Mouse (Mus musculus) CH12.LX (cell line): ENCODE data around the gene Olfr353. TPM values are rescaled to one million over a fixed set of nuclear protein-coding genes. Genes with fewer than 3 reads are reported as not detected.

Experiments used
- DNase-seq: peaks from one replicate; pipeline ENCODE4 v3.0.0-alpha.2; 2013; ENCODE audit errors: extremely low read depth
- H3K27ac ChIP-seq: 2 replicates; pipeline ENCODE4 v1.5.1; 2012; ENCODE audit warnings: low read depth, mild to moderate bottlenecking, control low read depth, moderate library complexity; ENCODE audit not compliant: insufficient read depth
- H3K27me3 ChIP-seq: replicated peaks from 2 replicates; pipeline ENCODE3; 2012; ENCODE audit warnings: inconsistent platforms
- H3K36me3 ChIP-seq, 2 experiments: replicated peaks in 1 of 2; 2 replicates each; pipeline versions ENCODE3 to v1.6.1; 2012; ENCODE audit warnings: inconsistent platforms in 1 of 2, low read length in 1 of 2, mild to moderate bottlenecking in 1 of 2, mixed read lengths in 1 of 2, moderate library complexity in 1 of 2; ENCODE audit not compliant: control insufficient read depth in 1 of 2, insufficient read depth in 1 of 2
- H3K4me1 ChIP-seq, 2 experiments: 2 replicates each; pipeline ENCODE4 v1.6.1; 2012; ENCODE audit warnings: inconsistent platforms in 1 of 2, moderate library complexity in 1 of 2; ENCODE audit not compliant: insufficient read depth in 2 of 2, control insufficient read depth in 1 of 2
- H3K4me2 ChIP-seq: 2 replicates; pipeline ENCODE4 v1.6.1; 2012; ENCODE audit warnings: low read depth, mild to moderate bottlenecking, control low read depth; ENCODE audit not compliant: poor library complexity, insufficient read depth, severe bottlenecking
- H3K4me3 ChIP-seq, 3 experiments: fragments of 150-350 bp in 1 of 3; sonication (generic) in 1 of 3; replicated peaks in 1 of 3; 2 replicates each; pipeline versions ENCODE3 to v1.5.1; 2011 to 2012; ENCODE audit warnings: low read depth in 2 of 3, low read length in 2 of 3, mild to moderate bottlenecking in 2 of 3, moderate library complexity in 2 of 3, control low read depth in 1 of 3, improper control_type of control experiment in 1 of 3, inconsistent platforms in 1 of 3, mixed read lengths in 1 of 3; ENCODE audit not compliant: poor library complexity in 1 of 3
- H3K79me2 ChIP-seq: replicated peaks from 2 replicates; pipeline ENCODE4 v1.6.1; 2012; ENCODE audit warnings: mild to moderate bottlenecking, moderate library complexity; ENCODE audit not compliant: control insufficient read depth, poor library complexity, insufficient read depth, severe bottlenecking; ENCODE audit errors: extremely low read depth
- H3K9ac ChIP-seq: 2 replicates; pipeline ENCODE4 v1.6.1; 2012; ENCODE audit warnings: low read depth, mild to moderate bottlenecking, control low read depth, moderate library complexity; ENCODE audit not compliant: insufficient read depth
- H3K9me3 ChIP-seq: replicated peaks from 2 replicates; pipeline ENCODE3; 2012; ENCODE audit warnings: low read length, inconsistent platforms, mixed read lengths
- BHLHE40 ChIP-seq: IDR thresholded peaks from 2 replicates; pipeline ENCODE4 v1.6.1; 2011; ENCODE audit warnings: mild to moderate bottlenecking, low read depth, low read length, improper control_type of control experiment
- CTCF ChIP-seq, 2 experiments: IDR thresholded peaks in 1 of 2; conservative IDR thresholded peaks in 1 of 2; 2 replicates each; pipeline ENCODE4 v1.5.1; 2011 to 2012; ENCODE audit warnings: low read depth in 2 of 2, low read length in 2 of 2, improper control_type of control experiment in 1 of 2, inconsistent platforms in 1 of 2, mild to moderate bottlenecking in 1 of 2, moderate library complexity in 1 of 2
- E2F4 ChIP-seq: IDR thresholded peaks from 2 replicates; pipeline ENCODE4 v1.6.1; 2011; ENCODE audit warnings: low read depth, low read length, improper control_type of control experiment; ENCODE audit not compliant: insufficient replicate concordance
- GABPA ChIP-seq: IDR thresholded peaks from 2 replicates; pipeline ENCODE4 v1.6.1; 2012; ENCODE audit warnings: low read depth, low read length, improper control_type of control experiment, inconsistent platforms; ENCODE audit not compliant: insufficient replicate concordance
- IRF4 ChIP-seq: IDR thresholded peaks from 2 replicates; pipeline ENCODE4 v1.6.1; 2014; ENCODE audit warnings: low read depth, mild to moderate bottlenecking, inconsistent platforms, low read length, improper control_type of control experiment
- JUN ChIP-seq: IDR thresholded peaks from 2 replicates; pipeline ENCODE4 v1.6.1; 2011; ENCODE audit warnings: low read depth, mild to moderate bottlenecking, low read length, improper control_type of control experiment, moderate library complexity; ENCODE audit not compliant: insufficient read depth
- KAT2A ChIP-seq: IDR thresholded peaks from 2 replicates; pipeline ENCODE4 v1.6.1; 2012; ENCODE audit warnings: low read length, improper control_type of control experiment, inconsistent platforms; ENCODE audit not compliant: insufficient replicate concordance
- MAFK ChIP-seq: IDR thresholded peaks from 2 replicates; pipeline ENCODE4 v1.6.1; 2011; ENCODE audit warnings: low read length, improper control_type of control experiment; ENCODE audit not compliant: insufficient replicate concordance
- MEF2A ChIP-seq: IDR thresholded peaks from 2 replicates; pipeline ENCODE4 v1.6.1; 2014; ENCODE audit warnings: low read depth, mild to moderate bottlenecking, inconsistent platforms, low read length, improper control_type of control experiment, borderline replicate concordance
- MXI1 ChIP-seq: IDR thresholded peaks from 2 replicates; pipeline ENCODE4 v1.6.1; 2011; ENCODE audit warnings: mild to moderate bottlenecking, low read depth, low read length, improper control_type of control experiment
- MYC ChIP-seq: IDR thresholded peaks from 2 replicates; pipeline ENCODE4 v1.6.1; 2011; ENCODE audit warnings: low read depth, mild to moderate bottlenecking, improper control_type of control experiment, low read length
- NRF1 ChIP-seq: IDR thresholded peaks from 2 replicates; pipeline ENCODE4 v1.6.1; 2014; ENCODE audit warnings: low read depth, mild to moderate bottlenecking, inconsistent platforms, low read length, improper control_type of control experiment, moderate library complexity
- PAX5 ChIP-seq: IDR thresholded peaks from 2 replicates; pipeline ENCODE4 v1.6.1; 2012; ENCODE audit warnings: low read length, inconsistent platforms, mixed read lengths
- POLR2A ChIP-seq: IDR thresholded peaks from 2 replicates; pipeline ENCODE4 v1.6.1; 2011; ENCODE audit warnings: low read depth, mild to moderate bottlenecking, improper control_type of control experiment, low read length
- POLR2AphosphoS2 ChIP-seq: IDR thresholded peaks from 2 replicates; pipeline ENCODE4 v1.6.1; 2011; ENCODE audit warnings: low read depth, low read length, improper control_type of control experiment
- RAD21 ChIP-seq: IDR thresholded peaks from 2 replicates; pipeline ENCODE4 v1.6.1; 2011; ENCODE audit warnings: low read depth, mild to moderate bottlenecking, low read length, improper control_type of control experiment, moderate library complexity
- RCOR1 ChIP-seq: conservative IDR thresholded peaks from 2 replicates; pipeline ENCODE4 v1.6.1; 2012; ENCODE audit warnings: low read depth, mild to moderate bottlenecking, inconsistent platforms, low read length, improper control_type of control experiment
- SIN3A ChIP-seq: IDR thresholded peaks from 2 replicates; pipeline ENCODE4 v1.6.1; 2012; ENCODE audit warnings: low read length, improper control_type of control experiment, inconsistent platforms
- TBP ChIP-seq: conservative IDR thresholded peaks from 2 replicates; pipeline ENCODE4 v1.6.1; 2011; ENCODE audit warnings: low read depth, low read length, improper control_type of control experiment
- TCF12 ChIP-seq: IDR thresholded peaks from 2 replicates; pipeline ENCODE4 v1.6.1; 2014; ENCODE audit warnings: low read depth, mild to moderate bottlenecking, inconsistent platforms, low read length, improper control_type of control experiment
- UBTF ChIP-seq: IDR thresholded peaks from 2 replicates; pipeline ENCODE4 v1.6.1; 2012; ENCODE audit warnings: low read depth, mild to moderate bottlenecking, inconsistent platforms, low read length, improper control_type of control experiment, moderate library complexity
- USF1 ChIP-seq: IDR thresholded peaks from 2 replicates; pipeline ENCODE4 v1.6.1; 2014; ENCODE audit warnings: low read depth, mild to moderate bottlenecking, inconsistent platforms, low read length, improper control_type of control experiment
- ZC3H11A ChIP-seq: IDR thresholded peaks from 2 replicates; pipeline ENCODE4 v1.6.1; 2012; ENCODE audit warnings: low read depth, mild to moderate bottlenecking, inconsistent platforms, low read length, improper control_type of control experiment
- ZNF384 ChIP-seq: IDR thresholded peaks from 2 replicates; pipeline ENCODE4 v1.6.1; 2012; ENCODE audit warnings: low read depth, low read length, improper control_type of control experiment, inconsistent platforms
- dilution Hi-C: fragments of 300-500 bp; cut with MboI; formaldehyde crosslinking; loops from 2 replicates; pipeline ENCODE4 v1.14.3; 2020; ENCODE audit warnings: low sequenced_read_pairs; ENCODE audit not compliant: extremely low pct_unique_long_range_greater_than_20kb, extremely low pct_ligation_motif_present
- in situ Hi-C: fragments of 300-500 bp; cut with MboI; formaldehyde crosslinking; loops from 3 replicates; pipeline ENCODE4 v1.14.3; 2019; ENCODE audit warnings: low sequenced_read_pairs, low pct_ligation_motif_present, low pct_unique_long_range_greater_than_20kb, mixed read lengths
- polyA plus RNA-seq: library from polyadenylated mRNA; unstranded; fragments of >175 nt; gene quantifications from 2 replicates; pipeline ENCODE4 v1.2.1, GENCODE M21; 2012; ENCODE audit warnings: low read depth; ENCODE audit not compliant: insufficient read length
- total RNA-seq, 2 experiments: library from RNA; depleted of rRNA; stranded (reverse); fragments of 300-350 nt in 1 of 2; fragments of >200 nt in 1 of 2; gene quantifications; 2 replicates each; pipeline ENCODE4 v1.2.3; 2012 to 2014

Olfr353 gene
- total and polyA plus RNA-seq, 3 experiments: not detected

DNA sequence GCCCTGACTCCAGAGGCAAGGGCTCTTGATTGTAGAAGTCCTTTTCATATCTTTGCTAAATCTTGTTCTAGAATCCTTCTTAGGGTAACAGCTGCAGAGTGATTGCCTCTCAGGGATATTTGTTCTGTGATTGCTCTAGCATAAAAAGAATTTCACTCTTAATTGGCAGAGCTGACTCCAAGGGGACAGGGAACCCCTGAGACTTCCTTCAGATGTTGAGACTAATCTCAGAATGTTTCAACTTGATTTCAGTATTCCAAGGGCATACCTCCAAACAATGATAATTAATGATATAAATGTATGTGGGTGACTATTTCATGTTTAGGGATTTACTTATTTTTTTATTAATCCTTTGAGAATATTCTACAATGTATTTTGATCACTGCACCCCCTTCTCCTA is 36.1 kb upstream of the Olfr353 start, which contains the start of gene Olfr355:
Gene Olfr355, minus strand, starts transcription at position 101 of the 400 bp plus-strand sequence.
- no peak within 1 kb of the TSS for H3K4me2 ChIP-seq
- in situ Hi-C loops: no loop called here
- TF ChIP-seq MAFK (no peak), TBP (no peak), MXI1 (no peak), POLR2A (no peak), TCF12 (no peak), RAD21 (no peak)
- no peaks in the 10 kb centered on the region for H3K36me3 ChIP-seq
- no peaks in the 10 kb centered on the region for H3K9me3 ChIP-seq
- peaks cover 25% of the 10 kb centered on the region for H3K27me3 ChIP-seq
- H3K9ac ChIP-seq: no peak within 1 kb of the TSS
- H3K27ac ChIP-seq: no peak within 1 kb of the TSS
- no peaks in the 10 kb centered on the region for H3K79me2 ChIP-seq
- DNase-seq: no peak
- dilution Hi-C loops: no loop called here
- no peak within 1 kb of the TSS for H3K4me3 ChIP-seq
- no peaks in the 10 kb centered on the region for H3K4me1 ChIP-seq

- TF ChIP-seq ZC3H11A (no peak), POLR2AphosphoS2 (no peak), E2F4 (no peak), MYC (no peak), PAX5 (no peak), IRF4 (no peak), CTCF (conservative IDR thresholded peaks at IDR 0.05 in 1 of 2, IDR thresholded peaks at IDR 0.05 in 1 of 2; ENCODE audit: low read depth in 2 of 2, low read length in 2 of 2) (no peak), MEF2A (no peak), RCOR1 (no peak), SIN3A (no peak)
- TF ChIP-seq, all 38 proteins: peak for 0
- Histone ChIP-seq H3K79me2 (no peaks in the 10 kb centered on the region), H3K36me3 (no peaks in the 10 kb centered on the region), H3K4me2 (no peak within 1 kb of the TSS), H3K9ac (no peak within 1 kb of the TSS), H3K27ac (no peak within 1 kb of the TSS), H3K4me1 (no peaks in the 10 kb centered on the region), H3K27me3 (peaks cover 50% of the 10 kb centered on the region), H3K4me3 (no peak within 1 kb of the TSS), H3K9me3 (no peaks in the 10 kb centered on the region)
- dilution Hi-C loops (no loop called here), in situ Hi-C loops (no loop called here)
- DNase-seq: no peak
Observed at GRCm38 (mm10) chr2:36905380-36905779, 12.6 kb upstream of the Olfr353 start, which contains the start of gene Olfr354. TSS of gene Olfr354 (plus strand) at chr2:36905680.

DNA sequence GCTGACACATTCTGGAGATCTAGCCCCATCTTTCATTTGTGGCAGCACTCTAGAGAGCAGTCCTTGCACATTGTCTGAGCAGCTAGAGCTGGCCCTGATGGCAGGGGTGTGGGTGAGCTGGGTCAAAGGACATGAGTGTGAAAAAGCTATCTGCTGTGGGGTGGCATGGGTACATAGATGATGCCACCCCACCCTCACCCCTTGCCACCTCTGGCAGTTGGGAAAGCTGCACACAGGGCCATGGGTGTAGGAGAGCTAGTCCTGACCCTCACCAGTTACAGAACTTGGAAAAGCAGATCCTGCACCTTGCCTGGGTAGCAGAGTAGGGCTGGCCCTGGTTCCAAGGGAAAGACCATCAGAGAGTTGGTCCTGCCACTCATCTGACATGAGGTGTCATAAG is 4.4 kb upstream of the Olfr353 start:
- Histone ChIP-seq H3K4me2 (no peak overlapping the region), H3K4me1 (no peaks in the 10 kb centered on the region), H3K27ac (no peak overlapping the region), H3K9me3 (no peaks in the 10 kb centered on the region), H3K9ac (no peak overlapping the region), H3K27me3 (peaks cover 21% of the 10 kb centered on the region), H3K4me3 (no peak overlapping the region), H3K36me3 (no peaks in the 10 kb centered on the region), H3K79me2 (no peaks in the 10 kb centered on the region)
- in situ Hi-C loops (no loop called here), dilution Hi-C loops (no loop called here)
- no peak for DNase-seq
- TF ChIP-seq RAD21: no peak
- no peak for TF ChIP-seq UBTF
- TF ChIP-seq SIN3A: no peak
- no peak for TF ChIP-seq USF1
- no peak for TF ChIP-seq JUN
- no peak for TF ChIP-seq CTCF (conservative IDR thresholded peaks at IDR 0.05 in 1 of 2, IDR thresholded peaks at IDR 0.05 in 1 of 2; ENCODE audit: low read depth in 2 of 2, low read length in 2 of 2)
- no peak for TF ChIP-seq RCOR1
- TF ChIP-seq NRF1: no peak
- no peak for TF ChIP-seq GABPA
- no peak for TF ChIP-seq TBP
- no peak for TF ChIP-seq MYC
- TF ChIP-seq KAT2A: no peak
- TF ChIP-seq ZNF384: no peak
- TF ChIP-seq BHLHE40: no peak
